Mouse (Mus musculus): Measurements from ENCODE around the gene Pard3. TPM values are rescaled to one million over a fixed set of nuclear protein-coding genes. Genes with fewer than 3 reads are reported as not detected.

Gene Pard3
- polyA plus RNA-seq, 1 experiment from 2014 or later: 26.2 TPM

- Histone ChIP-seq H3K4me1 (replicated peaks) (peaks cover 13% of the 10 kb centered on the region), H3K36me3 (no peaks in the 10 kb centered on the region), H3K4me2 (no peak overlapping the region), H3K9me3 (replicated peaks) (no peaks in the 10 kb centered on the region), H3K9ac (no peak overlapping the region), H3K4me3 (no peak overlapping the region), H3K27ac (ENCODE audit: poor library complexity, severe bottlenecking) (no peak overlapping the region), H3K27me3 (replicated peaks) (no peaks in the 10 kb centered on the region)
- 92% methylated on average over 1 of the region's 1 CpGs for WGBS
- no peak for ATAC-seq (ENCODE audit: insufficient number of reproducible peaks, low FRiP score)
These were observed 282.3 kb downstream of the Pard3 start for GRCm38 (mm10) chr8:127345912-127346423.

GRCm38 (mm10) chr8:127347890-127348495, 284.3 kb downstream of the Pard3 start:
- Histone ChIP-seq H3K4me1 (replicated peaks) (peaks cover 13% of the 10 kb centered on the region), H3K4me2 (no peak overlapping the region), H3K27me3 (replicated peaks) (no peaks in the 10 kb centered on the region), H3K27ac (ENCODE audit: poor library complexity, severe bottlenecking) (no peak overlapping the region), H3K9me3 (replicated peaks) (no peaks in the 10 kb centered on the region), H3K36me3 (no peaks in the 10 kb centered on the region), H3K9ac (no peak overlapping the region), H3K4me3 (no peak overlapping the region)
- 85% methylated on average over 2 of the region's 2 CpGs for WGBS
- ATAC-seq (ENCODE audit: insufficient number of reproducible peaks, low FRiP score): no peak

GRCm38 (mm10) chr8:127361796-127362195, 298.1 kb downstream of the Pard3 start:
- no peak overlapping the region for H3K4me2 ChIP-seq
- no peaks in the 10 kb centered on the region for H3K27me3 ChIP-seq (replicated peaks)
- H3K9ac ChIP-seq: no peak overlapping the region
- no peak overlapping the region for H3K4me3 ChIP-seq
- no peak for ATAC-seq (ENCODE audit: insufficient number of reproducible peaks, low FRiP score)
- no peaks in the 10 kb centered on the region for H3K4me1 ChIP-seq (replicated peaks)
- no peak overlapping the region for H3K27ac ChIP-seq (ENCODE audit: poor library complexity, severe bottlenecking)
- no peaks in the 10 kb centered on the region for H3K9me3 ChIP-seq (replicated peaks)
- peaks cover 8% of the 10 kb centered on the region; the same call in 1 of the 2 replicates for H3K36me3 ChIP-seq

GRCm38 (mm10) chr8:127368347-127368746, 304.7 kb downstream of the Pard3 start:
- Histone ChIP-seq H3K36me3 (peaks cover 16% of the 10 kb centered on the region), H3K27ac (ENCODE audit: poor library complexity, severe bottlenecking) (no peak overlapping the region), H3K4me1 (replicated peaks) (peaks cover 7% of the 10 kb centered on the region; the same call in 1 of the 2 replicates), H3K9me3 (replicated peaks) (no peaks in the 10 kb centered on the region), H3K4me2 (no peak overlapping the region), H3K9ac (no peak overlapping the region), H3K4me3 (no peak overlapping the region), H3K27me3 (replicated peaks) (no peaks in the 10 kb centered on the region)
- 61% methylated on average over 3 of the region's 3 CpGs for WGBS
- no peak for ATAC-seq (ENCODE audit: insufficient number of reproducible peaks, low FRiP score)

- H3K4me1 ChIP-seq (replicated peaks): peaks cover 7% of the 10 kb centered on the region; the same call in 1 of the 2 replicates
- H3K27me3 ChIP-seq (replicated peaks): no peaks in the 10 kb centered on the region
- 90% methylated on average over 16 of the region's 16 CpGs for WGBS
- peaks cover 25% of the 10 kb centered on the region for H3K36me3 ChIP-seq
- H3K9me3 ChIP-seq (replicated peaks): no peaks in the 10 kb centered on the region
- H3K4me3 ChIP-seq: no peak overlapping the region
- no peak overlapping the region for H3K4me2 ChIP-seq
- no peak overlapping the region for H3K27ac ChIP-seq (ENCODE audit: poor library complexity, severe bottlenecking)
- H3K9ac ChIP-seq: no peak overlapping the region
- ATAC-seq (ENCODE audit: insufficient number of reproducible peaks, low FRiP score): no peak
These were observed 307.7 kb downstream of the Pard3 start for GRCm38 (mm10) chr8:127371326-127371949.

GRCm38 (mm10) chr8:127377775-127378174, 314.1 kb downstream of the Pard3 start:
- H3K27ac ChIP-seq (ENCODE audit: poor library complexity, severe bottlenecking): no peak overlapping the region
- no peak overlapping the region for H3K4me3 ChIP-seq
- H3K9me3 ChIP-seq (replicated peaks): no peaks in the 10 kb centered on the region
- H3K4me1 ChIP-seq (replicated peaks): no peaks in the 10 kb centered on the region; the same call in 1 of the 2 replicates
- H3K4me2 ChIP-seq: no peak overlapping the region
- 82% methylated on average over 2 of the region's 2 CpGs for WGBS
- ATAC-seq (ENCODE audit: insufficient number of reproducible peaks, low FRiP score): no peak
- no peak overlapping the region for H3K9ac ChIP-seq
- H3K27me3 ChIP-seq (replicated peaks): no peaks in the 10 kb centered on the region
- H3K36me3 ChIP-seq: peaks cover 25% of the 10 kb centered on the region

- H3K27ac ChIP-seq (ENCODE audit: poor library complexity, severe bottlenecking): no peak overlapping the region
- 76% methylated on average over 11 of the region's 11 CpGs for WGBS
These were observed 315.5 kb downstream of the Pard3 start for GRCm38 (mm10) chr8:127378994-127379858.

GRCm38 (mm10) chr8:127381259-127381658, 317.6 kb downstream of the Pard3 start:
- H3K4me2 ChIP-seq: no peak overlapping the region
- WGBS: 92% methylated on average over 3 of the region's 3 CpGs
- H3K36me3 ChIP-seq: peaks cover 29% of the 10 kb centered on the region
- H3K4me1 ChIP-seq (replicated peaks): no peaks in the 10 kb centered on the region; the same call in 1 of the 2 replicates
- no peak overlapping the region for H3K4me3 ChIP-seq
- H3K27ac ChIP-seq (ENCODE audit: poor library complexity, severe bottlenecking): no peak overlapping the region
- H3K9me3 ChIP-seq (replicated peaks): no peaks in the 10 kb centered on the region
- H3K9ac ChIP-seq: no peak overlapping the region
- no peaks in the 10 kb centered on the region for H3K27me3 ChIP-seq (replicated peaks)
- ATAC-seq (ENCODE audit: insufficient number of reproducible peaks, low FRiP score): no peak

More at GRCm38 (mm10) chr8:127378994-127379858, 315.5 kb downstream of the Pard3 start:
- Histone ChIP-seq H3K27me3 (replicated peaks) (no peaks in the 10 kb centered on the region), H3K9ac (no peak overlapping the region), H3K9me3 (replicated peaks) (no peaks in the 10 kb centered on the region), H3K4me2 (no peak overlapping the region), H3K4me3 (no peak overlapping the region), H3K36me3 (peaks cover 38% of the 10 kb centered on the region), H3K4me1 (replicated peaks) (no peaks in the 10 kb centered on the region; the same call in 1 of the 2 replicates)
- no peak for ATAC-seq (ENCODE audit: insufficient number of reproducible peaks, low FRiP score)

GRCm38 (mm10) chr8:127392700-127393099, 329.0 kb downstream of the Pard3 start:
- no peak overlapping the region for H3K9ac ChIP-seq
- H3K27me3 ChIP-seq (replicated peaks): no peaks in the 10 kb centered on the region
- H3K4me1 ChIP-seq (replicated peaks): no peaks in the 10 kb centered on the region
- ATAC-seq (ENCODE audit: insufficient number of reproducible peaks, low FRiP score): no peak
- no peak overlapping the region for H3K4me3 ChIP-seq
- no peak overlapping the region for H3K27ac ChIP-seq (ENCODE audit: poor library complexity, severe bottlenecking)
- H3K4me2 ChIP-seq: no peak overlapping the region
- peaks cover 4% of the 10 kb centered on the region for H3K9me3 ChIP-seq (replicated peaks)
- peaks cover 44% of the 10 kb centered on the region for H3K36me3 ChIP-seq

GRCm38 (mm10) chr8:127395488-127395887, 331.8 kb downstream of the Pard3 start:
- no peak for ATAC-seq (ENCODE audit: insufficient number of reproducible peaks, low FRiP score)
- Histone ChIP-seq H3K36me3 (peaks cover 48% of the 10 kb centered on the region), H3K9me3 (replicated peaks) (no peaks in the 10 kb centered on the region), H3K9ac (no peak overlapping the region), H3K27me3 (replicated peaks) (no peaks in the 10 kb centered on the region), H3K4me1 (replicated peaks) (no peaks in the 10 kb centered on the region), H3K27ac (ENCODE audit: poor library complexity, severe bottlenecking) (no peak overlapping the region), H3K4me2 (no peak overlapping the region), H3K4me3 (no peak overlapping the region)
- WGBS: 72% methylated on average over 4 of the region's 4 CpGs

- H3K4me3 ChIP-seq: no peak overlapping the region
- ATAC-seq (ENCODE audit: insufficient number of reproducible peaks, low FRiP score): no peak
These were observed 342.1 kb downstream of the Pard3 start for GRCm38 (mm10) chr8:127405815-127406214.

More at GRCm38 (mm10) chr8:127405815-127406214, 342.1 kb downstream of the Pard3 start:
- Histone ChIP-seq H3K9me3 (replicated peaks) (no peaks in the 10 kb centered on the region), H3K27ac (ENCODE audit: poor library complexity, severe bottlenecking) (no peak overlapping the region), H3K4me2 (no peak overlapping the region), H3K27me3 (replicated peaks) (no peaks in the 10 kb centered on the region), H3K9ac (no peak overlapping the region), H3K36me3 (peaks cover 33% of the 10 kb centered on the region), H3K4me1 (replicated peaks) (no peaks in the 10 kb centered on the region)
